Mouse (Mus musculus) spleen, adult 2 months (tissue): ENCODE measurements around the gene Zbtb8os. TPM values are rescaled to one million over a fixed set of nuclear protein-coding genes. Genes with fewer than 3 reads are reported as not detected.

ENCODE experiments used
- DNase-seq, 2 experiments: peaks; one replicate each; pipeline versions ENCODE4 v3.0.0 to v3.0.0-alpha.2; 2012 to 2021; ENCODE audit warnings: low spot score in 2 of 2, low read depth in 1 of 2
- H3K27ac ChIP-seq: fragments of 200-500 bp; 2 replicates; pipeline ENCODE4 v1.5.1; 2012; ENCODE audit warnings: low read length, inconsistent platforms; ENCODE audit not compliant: insufficient read depth
- H3K27me3 ChIP-seq: fragments of 200-500 bp; 2 replicates; pipeline ENCODE4 v1.6.1; 2012; ENCODE audit warnings: mild to moderate bottlenecking, moderate library complexity, low read length, inconsistent platforms; ENCODE audit not compliant: control insufficient read depth, insufficient read depth
- H3K36me3 ChIP-seq: fragments of 200-500 bp; 2 replicates; pipeline ENCODE4 v1.6.1; 2012; ENCODE audit warnings: mild to moderate bottlenecking, low read length, inconsistent platforms; ENCODE audit not compliant: control insufficient read depth, insufficient read depth
- H3K4me1 ChIP-seq: fragments of 200-500 bp; 2 replicates; pipeline ENCODE4 v1.6.1; 2011; ENCODE audit warnings: inconsistent platforms; ENCODE audit not compliant: control insufficient read depth, insufficient read depth, insufficient read length
- H3K4me3 ChIP-seq: fragments of 200-500 bp; 2 replicates; pipeline ENCODE4 v1.5.1; 2011; ENCODE audit warnings: mild to moderate bottlenecking, inconsistent platforms; ENCODE audit not compliant: insufficient read depth, insufficient read length; ENCODE audit errors: extremely low read depth
- CTCF ChIP-seq: fragments of 200-500 bp; IDR thresholded peaks from 2 replicates; pipeline ENCODE4 v1.5.1; 2011; ENCODE audit warnings: mild to moderate bottlenecking, inconsistent platforms; ENCODE audit not compliant: insufficient read depth, insufficient read length, insufficient replicate concordance; ENCODE audit errors: extremely low read depth
- POLR2A ChIP-seq: fragments of 200-500 bp; IDR thresholded peaks from 2 replicates; pipeline ENCODE4 v1.6.1; 2011; ENCODE audit warnings: low read depth, low read length, inconsistent platforms
- WGBS: fragments of 180-500 bp; shearing (Covaris S2); methylation state at CpG from one replicate; pipeline ENCODE4 v1.1.7; 2018; 5-methylcytosine and 5-hydroxymethylcytosine counted together
- polyA plus RNA-seq: library from polyadenylated mRNA; depleted of rRNA; stranded (reverse); fragments of >200 nt; gene quantifications from 2 replicates; pipeline ENCODE4 v1.2.3, GENCODE M21; 2012

The Zbtb8os gene
- polyA plus RNA-seq, 1 experiment, result 9.2 TPM

- peaks cover 27% of the 10 kb centered on the region for H3K36me3 ChIP-seq
- WGBS, result 87% methylated on average over 1 of the region's 1 CpGs
- TF ChIP-seq POLR2A (no peak), CTCF (no peak)
Measured at GRCm38 (mm10) chr4:129324756-129325155, 10.7 kb upstream of the Zbtb8os start.

GRCm38 (mm10) chr4:129326191-129326590 is 9.3 kb upstream of the Zbtb8os start:
- no peaks in the 10 kb centered on the region for H3K27me3 ChIP-seq
- no peak for DNase-seq
- peaks cover 21% of the 10 kb centered on the region for H3K36me3 ChIP-seq
- TF ChIP-seq CTCF, result no peak
- no peak for TF ChIP-seq POLR2A
- 85% methylated on average over 1 of the region's 1 CpGs for WGBS
- no peak overlapping the region for H3K4me3 ChIP-seq
- H3K27ac ChIP-seq, result no peak overlapping the region
- H3K4me1 ChIP-seq, result no peaks in the 10 kb centered on the region; the same call in 1 of the 2 replicates

More at GRCm38 (mm10) chr4:129324756-129325155, 10.7 kb upstream of the Zbtb8os start:
- H3K27me3 ChIP-seq, result no peaks in the 10 kb centered on the region
- H3K4me3 ChIP-seq, result no peak overlapping the region
- no peak overlapping the region for H3K27ac ChIP-seq
- no peaks in the 10 kb centered on the region; the same call in 1 of the 2 replicates for H3K4me1 ChIP-seq
- no peak for DNase-seq

DNA sequence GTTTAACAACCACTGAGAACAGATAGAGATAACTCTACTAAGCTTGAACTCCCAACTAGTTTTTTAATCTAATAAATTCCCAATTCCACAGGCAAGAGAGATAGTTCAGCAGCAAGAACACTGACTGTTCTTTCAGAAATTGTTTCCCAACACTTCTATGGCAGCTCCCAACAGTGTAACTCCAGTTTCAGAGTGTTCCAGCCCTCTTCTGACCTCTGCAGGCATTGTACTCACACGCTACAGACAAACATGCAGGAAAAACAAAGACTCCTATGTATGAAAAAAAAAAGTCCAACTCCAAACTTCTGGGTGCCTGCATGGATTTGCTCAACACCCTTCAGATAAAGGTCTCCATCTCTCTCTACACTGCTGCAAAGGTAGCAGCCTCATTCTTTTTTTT is 2.6 kb upstream of the Zbtb8os start:
- Histone ChIP-seq H3K27me3 (no peaks in the 10 kb centered on the region), H3K36me3 (peaks cover 8% of the 10 kb centered on the region), H3K4me1 (no peaks in the 10 kb centered on the region), H3K27ac (no peak overlapping the region), H3K4me3 (no peak overlapping the region)
- WGBS, result 74% methylated on average over 1 of the region's 1 CpGs
- no peak for DNase-seq
- TF ChIP-seq POLR2A, result no peak

- no peak for DNase-seq
- Histone ChIP-seq H3K27ac (peak overlapping the region; percentile 92), H3K27me3 (no peaks in the 10 kb centered on the region), H3K36me3 (no peaks in the 10 kb centered on the region), H3K4me1 (no peaks in the 10 kb centered on the region), H3K4me3 (peak overlapping the region; percentile 95)
- TF ChIP-seq POLR2A (no peak), CTCF (no peak)
- WGBS, result under 1% methylated on average over 57 of the region's 62 CpGs
Measured at GRCm38 (mm10) chr4:129334677-129335215, 749 bp upstream of the Zbtb8os start.

- Histone ChIP-seq H3K4me1 (no peaks in the 10 kb centered on the region), H3K36me3 (no peaks in the 10 kb centered on the region), H3K27me3 (no peaks in the 10 kb centered on the region), H3K4me3 (peak overlapping the region; percentile 80), H3K27ac (peak overlapping the region; percentile 98)
- TF ChIP-seq POLR2A (no peak), CTCF (no peak)
- 41% methylated on average over 14 of the region's 14 CpGs for WGBS
- DNase-seq, result no peak
Measured at GRCm38 (mm10) chr4:129336291-129336690, 796 bp downstream of the Zbtb8os start.

- 82% methylated on average over 3 of the region's 3 CpGs for WGBS
- H3K27me3 ChIP-seq, result no peaks in the 10 kb centered on the region
- no peak for DNase-seq
- H3K36me3 ChIP-seq, result peaks cover 15% of the 10 kb centered on the region
- no peak overlapping the region for H3K27ac ChIP-seq
- H3K4me3 ChIP-seq, result no peak overlapping the region
- no peaks in the 10 kb centered on the region for H3K4me1 ChIP-seq
- TF ChIP-seq CTCF (no peak), POLR2A (no peak)
Measured at GRCm38 (mm10) chr4:129339743-129340142, 4.2 kb downstream of the Zbtb8os start.

DNA sequence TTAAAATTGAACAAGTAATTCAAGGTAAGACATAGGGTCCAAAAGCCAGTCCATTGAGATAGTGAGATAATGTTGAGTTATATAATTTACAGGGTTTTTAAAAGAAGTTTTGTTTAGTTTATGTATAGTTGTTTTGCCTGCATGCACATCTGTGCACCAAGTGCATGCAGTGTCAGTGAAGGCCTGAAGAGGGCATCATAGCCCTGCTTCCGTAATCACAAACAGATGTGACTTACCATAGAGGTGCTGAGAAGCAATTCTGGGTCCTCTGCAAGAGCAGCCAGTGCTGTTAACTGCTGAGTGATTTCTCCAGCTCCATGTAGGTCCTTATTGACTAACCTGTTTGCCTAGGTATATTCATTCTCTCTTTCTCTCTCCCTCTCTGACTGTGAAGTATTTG is 6.4 kb downstream of the Zbtb8os start:
- no peak for DNase-seq
- WGBS, result 90% methylated on average over 1 of the region's 1 CpGs
- Histone ChIP-seq H3K27ac (no peak overlapping the region), H3K4me1 (no peaks in the 10 kb centered on the region), H3K27me3 (no peaks in the 10 kb centered on the region), H3K36me3 (peaks cover 16% of the 10 kb centered on the region), H3K4me3 (no peak overlapping the region)
- TF ChIP-seq CTCF, result no peak
- TF ChIP-seq POLR2A, result no peak
